Mouse (Mus musculus): ENCODE measurements around the gene 4632433K11Rik.
"Not testable (repeated sequence)": the region's sequence is repeated elsewhere in the genome, so short reads cannot be mapped to it uniquely, and the experiment has no call there.

- not testable (repeated sequence) for TF ChIP-seq CTCF (IDR thresholded peaks at IDR 0.05; ENCODE audit: borderline replicate concordance, control insufficient read depth, extremely low read depth, insufficient read depth, low read length, poor library complexity); POLR2A (IDR thresholded peaks at IDR 0.05; ENCODE audit: control insufficient read depth, extremely low read depth, insufficient read depth, low read length, poor library complexity)
Measured at GRCm38 (mm10) chr7:5019576-5019975, 14.3 kb upstream of the 4632433K11Rik start.

All from thymus, adult 2 months (tissue).